Comparison of ENCODE assay signal across 7 mouse cellular contexts in genomic region chr17:26462634-26463170, GRCm38 (mm10). TPM values are rescaled to one million over a fixed set of nuclear protein-coding genes. Genes with fewer than 3 reads are reported as not detected.
DNase-seq lines count a peak whose midpoint lies in the region.

No protein-coding gene starts in this region.

- DNase-seq in ES-CJ7 (ENCODE audit: low read depth, low spot score): peak; percentile 85
- DNase-seq in adrenal gland, postnatal 10 days: peak; percentile 89
- peak; percentile 80 for DNase-seq in embryo, embryonic 10.5 days (ENCODE audit: low spot score)
- DNase-seq in heart, adult 9 months (ENCODE audit: low spot score in 2 of 2): peak; percentile 51 to 71
- DNase-seq in layer of hippocampus, adult 18-20 months (ENCODE audit: low spot score in 2 of 2): peak; percentile 59 to 86
- peak; percentile 78 for DNase-seq in lung, postnatal 25 days (ENCODE audit: low spot score)
- peak; percentile 41 to 56 for DNase-seq in right cerebral cortex, postnatal 36 days (ENCODE audit: low spot score in 2 of 2)

RNA-seq across cellular contexts. Expression of gene Neurl1b, which starts 48.1 kb away (rescaled TPM):
- total RNA-seq in adrenal gland, postnatal 10 days (2021): 10 to 100 TPM; 43.6 to 44.0 TPM
- 10 to 100 TPM; 80.4 to 80.8 TPM for total RNA-seq in layer of hippocampus, adult 18-20 months (2021)

Comparison
In these comparisons a context has a peak if more than half of its experiments do, and no peak if none do; other contexts are left out.
1. Peak in every context shown above with its lines: DNase-seq.